Mouse (Mus musculus): ENCODE measurements around the gene Tmed3. TPM values are rescaled to one million over a fixed set of nuclear protein-coding genes. Genes with fewer than 3 reads are reported as not detected.

Tmed3 gene
- total RNA-seq (2021): 80.1 and 92.7 TPM in 2 replicates
- long read RNA-seq, transcript Tmed3-201 (3 exons, 1,346 nt): major isoform, 127 of 131 reads
- long read RNA-seq, partial matches to known transcripts: 0 of 131 reads
- long read RNA-seq, other reads (novel, unspliced or antisense): 4 of 131 reads

DNA sequence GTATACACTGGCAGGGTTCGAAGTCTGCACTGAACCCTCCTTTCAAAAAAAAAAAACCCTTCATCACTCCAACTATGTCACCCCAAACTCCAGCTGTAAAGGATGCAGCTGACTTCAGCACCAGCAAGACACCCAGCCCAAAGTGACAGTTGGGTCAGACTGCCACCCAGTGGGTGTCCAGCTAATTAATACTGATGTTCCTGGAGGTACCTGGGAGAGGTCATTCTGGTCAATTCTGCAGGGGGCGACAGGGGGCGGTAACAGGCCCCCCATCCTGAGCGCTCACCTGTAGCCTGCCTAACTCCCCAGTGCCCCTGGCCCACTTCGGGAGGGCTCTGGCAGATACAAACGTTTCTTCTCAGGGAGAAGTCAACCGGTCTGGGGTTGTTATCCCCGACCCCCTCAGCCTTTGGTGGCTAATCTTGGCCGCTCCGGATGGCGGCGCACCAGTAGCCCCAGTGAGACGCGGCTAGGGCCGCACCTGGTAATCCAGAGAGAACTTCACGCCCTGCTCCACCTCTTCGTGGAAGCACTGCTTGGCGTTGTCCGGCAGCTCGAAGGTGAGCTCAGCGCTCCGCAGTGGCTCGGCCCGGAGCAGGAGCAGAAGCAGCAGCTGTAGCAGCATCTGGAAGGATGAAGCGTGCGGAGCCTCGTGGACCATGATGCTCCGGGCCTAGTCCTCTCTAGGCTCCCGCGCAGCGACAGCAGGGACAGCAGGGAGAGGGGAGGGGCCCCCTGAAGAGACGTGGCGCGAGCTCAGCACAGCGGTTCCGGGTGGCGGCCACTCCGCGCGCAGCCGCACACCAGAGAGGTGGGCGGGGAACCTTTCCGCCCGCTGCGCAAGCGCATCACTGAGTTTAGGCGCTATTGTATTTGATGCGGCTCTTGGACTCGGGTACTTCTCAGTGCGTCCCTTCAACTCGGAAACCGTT, at the start of gene Tmed3:
Tmed3 (minus strand) TSS at position 804 of the 932 bp plus-strand sequence.
- DNase-seq: peak; percentile 92

DNA sequence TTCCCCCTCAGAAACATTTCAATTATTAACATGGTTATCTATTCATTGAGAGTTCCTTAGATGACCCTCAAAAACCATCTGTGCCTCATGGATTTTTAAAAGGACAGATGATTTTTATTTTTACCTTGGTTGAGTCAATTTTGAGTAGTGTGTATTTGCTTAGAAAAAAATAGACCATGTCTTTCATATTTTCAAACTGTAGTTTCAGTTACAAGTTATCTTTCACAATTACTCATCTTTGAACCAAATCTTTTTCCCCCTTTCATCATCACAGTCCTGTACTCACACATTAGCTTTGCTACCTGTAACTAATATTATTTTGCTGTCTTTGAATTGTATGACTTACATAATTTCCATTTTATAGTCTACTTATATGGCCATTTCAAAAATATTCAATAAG, 35.2 kb upstream of the Tmed3 start:
- DNase-seq: no peak

DNA sequence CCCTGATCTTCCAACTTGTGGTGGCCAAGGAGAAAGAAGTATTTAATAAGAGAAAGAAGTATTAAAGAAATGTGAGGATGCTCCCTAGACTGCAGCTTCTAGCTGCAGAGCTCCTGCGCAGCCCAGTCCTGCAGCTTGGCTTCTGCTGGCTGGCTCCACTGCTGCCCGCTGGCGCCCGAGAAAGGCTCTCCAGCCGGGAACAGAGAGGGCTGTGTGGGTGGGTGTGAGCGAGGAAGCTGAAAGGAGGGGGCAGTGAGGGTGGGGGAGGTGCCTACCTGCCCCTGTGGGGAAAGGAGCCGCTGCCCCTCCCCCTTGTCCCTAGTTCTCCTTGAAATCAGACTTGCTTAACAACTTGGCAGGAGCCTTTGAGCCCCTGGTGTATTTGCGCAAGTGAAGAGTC, 33.4 kb upstream of the Tmed3 start, which contains the start of gene Ankrd34c:
Ankrd34c (minus strand) TSS at position 181 of the 400 bp plus-strand sequence.
- peak; percentile 3 for DNase-seq

DNA sequence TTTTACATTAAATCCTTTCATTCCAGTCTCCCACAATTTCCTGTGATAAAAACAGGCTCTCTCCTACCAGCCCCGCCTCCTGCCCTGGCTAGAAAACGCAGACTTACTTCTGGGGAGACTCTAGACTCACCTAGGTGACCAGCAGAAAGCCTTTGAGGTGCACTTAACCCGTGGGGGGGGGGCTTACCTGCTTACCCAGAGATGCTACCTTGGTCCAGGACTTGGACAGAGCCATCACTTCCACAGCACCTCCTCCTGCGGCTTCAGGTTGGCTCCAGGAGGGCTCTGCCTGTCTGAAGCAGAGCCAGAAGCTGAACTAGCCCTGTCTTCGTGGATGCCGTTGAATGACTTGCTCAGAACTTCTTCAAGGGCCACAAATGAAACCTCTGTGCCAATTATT, 33.0 kb upstream of the Tmed3 start:
- DNase-seq: no peak

DNA sequence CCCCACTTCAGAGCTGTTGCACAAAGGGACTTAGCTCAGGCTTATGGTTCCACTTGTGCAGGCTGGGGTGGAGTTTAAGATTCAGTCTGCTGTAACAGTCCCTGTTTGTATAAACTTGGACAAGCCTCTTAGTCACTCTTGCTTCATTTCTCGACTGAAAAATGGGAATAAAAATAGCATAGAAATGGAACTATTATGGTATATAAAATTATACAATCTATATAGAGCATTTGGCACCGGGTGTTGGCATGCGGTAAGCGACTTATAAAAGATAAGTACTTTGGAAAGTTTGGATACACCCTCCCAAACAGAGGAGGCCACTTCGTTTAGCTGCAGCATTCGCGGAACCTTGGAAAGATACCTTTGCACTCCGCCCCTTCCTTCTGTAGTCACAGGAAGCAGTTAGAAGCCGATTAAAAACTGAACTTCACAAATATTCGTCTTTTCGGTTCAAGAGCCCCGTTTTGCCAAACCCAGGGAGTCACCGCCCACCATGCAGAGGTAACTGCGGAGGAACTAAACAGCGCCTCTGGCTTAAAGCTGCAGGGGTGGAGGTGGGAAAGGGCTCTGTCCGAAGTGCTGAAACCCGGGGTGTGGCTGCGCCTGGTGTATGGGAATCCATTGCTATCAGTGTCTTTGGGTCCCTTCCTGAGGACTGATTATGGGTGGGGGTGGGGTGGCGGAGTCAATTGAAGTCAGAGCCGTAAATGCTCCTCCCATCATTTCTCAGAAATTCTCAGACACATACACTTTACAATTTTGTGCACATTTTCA, 32.3 kb upstream of the Tmed3 start:
- peak; percentile 55 for DNase-seq

DNA sequence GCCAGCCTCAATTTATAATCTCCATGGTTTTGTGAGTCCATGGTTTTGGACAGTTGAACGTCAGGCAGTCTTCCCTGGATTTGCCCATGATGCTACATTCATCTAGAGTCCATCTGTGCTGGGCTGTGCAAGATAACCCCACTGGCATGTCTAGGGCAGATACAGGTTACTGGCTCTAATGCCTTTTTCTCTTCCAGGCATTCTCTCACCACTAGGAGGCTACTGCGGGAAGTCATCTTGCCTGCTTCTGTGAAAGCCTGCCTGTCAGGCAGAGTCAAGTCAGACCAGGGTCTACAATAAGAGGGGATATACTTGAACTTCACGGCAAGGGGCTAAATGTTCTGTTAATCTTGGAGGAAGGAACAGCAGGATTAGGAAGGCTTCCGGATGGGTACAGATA, 2.0 kb upstream of the Tmed3 start:
- DNase-seq: no peak

DNA sequence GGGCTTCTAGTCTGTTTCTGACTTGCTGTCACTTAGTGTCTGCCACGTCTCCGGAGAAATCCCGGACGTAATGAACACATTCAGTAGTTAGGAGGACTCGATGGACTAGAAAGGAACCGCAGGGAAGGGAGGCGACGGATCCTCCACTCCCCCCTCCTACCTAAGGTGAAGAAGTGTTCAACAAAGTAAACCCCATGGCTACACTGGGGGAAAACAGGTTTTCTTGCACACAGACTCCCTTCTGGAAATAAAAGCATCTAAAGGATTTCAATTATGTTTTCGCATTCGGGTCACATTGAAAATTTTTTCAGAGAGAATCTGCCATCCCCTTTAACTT, 297 bp upstream of the Tmed3 start:
- DNase-seq: no peak

DNA sequence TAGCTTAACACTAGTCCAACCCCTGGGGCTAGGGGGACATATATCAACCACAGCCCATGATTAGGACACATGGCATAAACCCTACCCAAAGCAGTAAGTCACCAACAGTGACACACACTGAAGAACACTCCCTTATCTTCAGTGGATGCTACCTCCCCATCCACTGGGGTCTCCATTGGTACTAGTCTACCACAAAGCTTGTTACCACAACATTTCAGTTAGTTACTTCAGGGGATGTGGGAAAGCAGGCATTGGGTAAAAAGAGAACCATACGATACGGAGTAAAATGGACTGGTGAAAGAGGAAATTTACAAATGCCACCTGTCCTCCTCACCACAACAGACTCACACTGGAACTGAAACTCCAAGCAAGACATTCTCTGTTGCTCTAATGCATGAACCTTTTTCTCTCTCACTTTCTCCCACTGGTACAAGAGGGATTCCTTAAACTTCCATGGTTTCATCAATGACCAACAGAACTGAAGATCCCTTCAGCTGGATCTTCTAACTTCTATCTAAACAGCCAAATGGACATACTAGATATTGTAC, 3.9 kb downstream of the Tmed3 start:
- DNase-seq: no peak

DNA sequence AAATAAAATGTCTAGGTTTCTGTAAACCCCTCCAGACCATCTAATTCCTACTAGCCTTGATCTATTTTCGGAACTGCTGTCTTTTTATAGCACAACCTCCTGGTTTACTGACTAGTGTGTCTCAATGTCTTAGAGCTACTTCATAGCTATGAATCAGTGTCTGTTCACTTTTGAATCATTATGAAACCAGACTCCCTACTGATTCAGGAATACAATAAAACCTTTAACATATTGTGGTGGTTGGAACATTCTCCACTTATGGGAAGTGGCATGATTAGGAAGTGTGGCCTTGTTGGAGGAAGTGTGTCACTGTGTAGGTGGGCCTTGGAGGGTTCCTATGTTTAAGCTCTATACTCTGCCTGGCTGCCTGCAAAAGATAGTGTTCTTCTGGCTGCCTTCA, 9.7 kb downstream of the Tmed3 start:
- no peak for DNase-seq

DNA sequence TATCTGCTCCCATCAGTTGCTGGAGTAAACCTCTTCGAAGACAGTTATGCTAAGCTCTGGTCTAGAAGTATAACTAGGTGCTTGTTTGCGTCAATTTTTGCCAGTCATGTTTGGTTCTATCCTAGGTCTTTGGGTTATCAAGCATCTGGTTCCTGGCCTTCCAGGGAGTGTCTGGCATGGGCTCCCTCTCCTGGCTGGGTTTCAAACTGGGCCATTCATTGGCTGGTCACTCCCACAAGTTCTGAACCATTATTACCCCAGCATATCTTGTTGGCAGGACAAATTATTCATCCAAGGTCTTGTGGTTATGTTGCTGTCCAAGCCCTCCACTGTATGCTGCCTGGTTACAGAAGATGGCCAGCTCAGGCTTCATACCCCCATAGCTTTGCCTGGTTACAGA, 11.2 kb downstream of the Tmed3 start:
- DNase-seq: peak; percentile 26

DNA sequence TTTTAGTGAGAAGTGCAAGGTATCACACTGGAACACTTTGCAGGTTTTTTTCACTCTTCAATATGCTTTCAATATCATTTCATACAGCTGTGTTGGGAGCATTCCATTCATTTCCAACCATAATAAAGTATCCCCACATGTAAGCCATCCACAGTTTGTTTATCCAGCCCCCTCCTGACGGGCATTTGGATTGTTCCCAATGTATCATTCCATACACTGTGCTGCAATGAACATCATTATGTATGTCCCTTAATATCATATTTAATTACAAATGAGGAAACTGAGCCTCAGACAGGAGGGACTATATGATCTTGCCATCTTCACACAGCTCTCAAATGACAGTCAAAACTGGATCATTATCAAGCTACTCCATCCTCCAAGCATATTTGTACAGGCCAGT, 15.7 kb downstream of the Tmed3 start:
- no peak for DNase-seq

DNA sequence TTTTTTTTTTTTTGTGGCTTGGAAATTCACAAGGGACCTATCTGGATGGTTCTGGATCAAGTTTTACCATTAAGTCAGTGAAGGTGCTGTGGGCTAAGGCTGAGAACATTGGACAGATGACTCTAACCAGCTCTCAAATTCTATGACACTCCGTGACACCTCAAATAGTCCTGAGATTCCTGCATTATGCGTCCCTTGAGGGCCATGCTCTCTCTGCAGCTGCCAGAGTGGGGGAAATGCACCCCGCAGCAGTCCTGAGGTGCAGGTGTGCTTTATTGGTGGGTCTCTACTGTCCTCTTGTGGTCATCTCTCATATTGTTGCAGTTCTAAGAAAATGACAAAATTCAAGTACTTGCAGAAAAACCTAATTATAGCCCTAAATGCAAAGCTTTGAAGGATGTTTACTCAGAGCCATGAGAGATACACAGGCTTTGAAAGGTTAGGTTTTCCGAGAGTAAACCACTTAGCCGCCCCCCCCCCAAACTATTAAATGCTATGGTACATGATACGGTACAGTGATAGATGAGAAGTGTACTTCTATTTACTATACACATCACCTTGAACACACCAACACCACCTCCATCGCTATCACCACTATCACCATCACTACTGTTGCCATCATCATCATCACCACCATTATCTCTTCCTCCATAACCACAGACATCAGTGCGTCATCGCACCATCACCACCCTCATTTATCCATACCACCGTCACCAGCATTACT, 17.2 kb downstream of the Tmed3 start:
- DNase-seq: no peak

DNA sequence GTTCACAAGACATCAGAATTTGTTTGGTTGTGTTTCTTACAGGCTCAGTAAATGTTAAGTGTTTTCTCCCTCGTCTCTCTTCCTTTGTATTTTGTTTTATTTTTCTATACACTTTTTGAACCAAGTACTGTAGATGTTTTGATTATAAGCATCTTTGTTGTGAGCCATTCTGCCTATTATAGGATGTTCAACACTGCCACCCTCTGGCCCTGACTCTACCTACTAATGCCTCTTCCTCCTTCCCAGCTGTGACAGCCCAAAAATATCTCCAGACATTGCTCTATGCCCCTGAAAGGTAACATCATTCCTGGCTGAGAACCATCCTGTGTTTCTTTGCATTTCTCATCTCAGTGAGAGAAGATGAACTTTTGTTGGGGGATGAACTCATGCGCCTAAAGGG, 18.6 kb downstream of the Tmed3 start:
- DNase-seq: no peak

DNA sequence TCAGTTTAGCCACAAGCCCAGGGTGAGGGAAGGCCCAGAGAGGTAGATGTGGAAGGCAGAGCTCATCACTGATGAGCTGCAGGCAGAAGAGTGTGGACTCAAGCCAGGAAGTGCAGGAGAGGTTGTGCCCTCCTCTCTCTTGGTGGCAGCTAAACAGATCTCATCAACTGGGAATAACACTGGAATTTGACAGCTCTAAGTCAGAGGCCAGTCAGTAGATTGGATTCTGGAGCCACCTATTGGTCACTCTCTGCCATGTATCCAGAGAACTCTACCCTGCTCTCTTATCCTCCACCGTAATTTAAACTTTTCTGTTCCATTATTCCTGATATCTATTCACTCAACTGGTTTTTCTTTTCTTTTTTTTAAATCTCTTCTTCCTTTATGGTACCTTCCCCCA, 25.9 kb downstream of the Tmed3 start:
- DNase-seq: no peak

DNA sequence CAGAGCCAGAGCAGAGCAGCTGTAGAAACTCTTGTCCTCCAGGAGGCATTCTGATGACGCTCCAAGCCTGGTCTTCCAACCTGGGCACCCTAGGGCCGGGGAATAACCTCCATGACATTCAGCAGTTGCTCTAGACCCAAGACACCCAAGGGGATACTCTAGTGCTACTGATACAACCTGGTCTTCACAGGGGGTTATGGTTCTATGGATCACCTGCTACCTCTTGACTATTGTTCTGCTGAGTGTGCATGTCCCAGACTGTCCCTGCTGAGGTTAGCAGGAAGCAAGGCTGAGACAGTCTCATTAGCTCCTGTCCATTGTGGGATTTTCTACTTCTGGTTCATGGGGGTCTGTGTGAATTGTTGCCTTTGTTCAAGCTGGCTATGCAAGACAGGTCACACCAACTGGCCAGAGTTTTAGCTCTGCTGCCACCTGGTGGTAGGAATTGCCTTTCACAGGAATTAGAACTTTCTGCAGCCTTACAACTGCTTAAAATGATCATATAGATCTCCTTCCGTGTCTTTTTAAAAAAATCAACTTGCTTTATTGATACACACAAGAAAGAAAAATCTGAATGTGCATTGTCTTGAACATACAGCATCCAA, 30.8 kb downstream of the Tmed3 start:
- DNase-seq: peak; percentile 75

DNA sequence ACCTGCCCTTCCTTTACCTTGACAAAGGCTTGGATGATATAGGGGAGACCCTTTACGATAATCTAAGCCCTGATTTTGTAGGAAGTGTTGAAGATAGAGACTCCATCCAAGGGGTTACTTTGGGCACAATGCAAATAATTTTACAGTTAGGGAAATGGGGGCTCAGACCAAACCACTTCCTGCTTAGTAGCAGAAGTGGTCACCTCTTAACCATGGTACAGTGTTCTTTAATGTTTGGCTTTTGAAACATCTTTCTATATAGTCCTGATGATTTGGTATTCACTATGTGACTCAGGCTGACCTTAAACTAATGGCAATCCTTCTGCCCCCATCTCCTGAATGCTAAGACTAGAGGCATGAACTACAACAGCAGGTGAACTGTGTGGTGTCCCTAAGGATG, 31.5 kb downstream of the Tmed3 start:
- DNase-seq: no peak

DNA sequence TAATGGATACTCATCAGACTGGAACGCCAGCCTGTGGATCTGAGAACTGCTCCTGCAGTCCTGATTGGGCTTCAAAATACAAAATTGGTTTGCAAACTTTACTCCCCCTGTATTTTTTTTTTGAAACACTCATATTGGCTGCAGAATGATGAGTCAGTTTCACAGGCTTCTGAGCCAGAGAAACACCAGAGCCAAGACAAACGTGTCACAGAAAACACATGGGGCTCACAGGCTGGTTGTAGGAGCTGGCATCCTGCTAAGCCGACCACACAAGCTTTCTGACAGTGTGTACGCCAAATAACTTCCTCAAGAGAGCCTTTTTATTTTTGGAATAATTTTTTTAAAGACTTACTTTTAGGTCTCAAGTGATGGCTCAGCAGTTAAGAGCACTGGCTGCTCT, 35.0 kb downstream of the Tmed3 start:
- DNase-seq: no peak

DNA sequence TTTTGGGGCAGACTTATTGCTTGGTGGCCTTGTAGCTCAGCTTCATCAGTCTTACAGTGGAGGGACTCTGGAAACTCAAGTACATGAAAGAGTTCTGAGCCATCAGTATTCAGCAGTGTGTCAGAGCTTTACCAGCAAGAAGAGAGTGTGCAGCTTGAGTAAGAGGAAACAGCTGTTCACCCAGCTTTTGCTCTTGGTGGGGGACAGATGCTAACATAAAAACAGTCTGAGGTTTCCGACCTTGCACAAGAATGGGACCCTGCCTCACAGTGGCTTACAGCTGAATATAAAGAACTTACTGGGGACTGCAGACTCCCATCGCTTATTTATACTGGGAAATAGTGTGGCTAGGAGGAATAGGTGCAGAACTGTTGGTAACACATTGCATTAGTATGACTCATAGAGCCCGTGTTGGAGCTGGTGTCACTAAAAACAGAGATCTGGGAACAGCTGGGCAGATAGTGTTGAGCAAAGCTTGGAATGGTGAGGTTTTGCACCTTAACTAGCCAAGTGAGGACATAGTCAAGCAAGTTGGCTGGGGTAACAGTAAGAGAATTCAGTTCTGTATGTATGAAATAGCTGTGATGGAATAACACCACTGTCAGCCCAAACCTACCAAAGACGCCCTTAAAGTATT, 37.4 kb downstream of the Tmed3 start:
- peak; percentile 4 for DNase-seq

DNA sequence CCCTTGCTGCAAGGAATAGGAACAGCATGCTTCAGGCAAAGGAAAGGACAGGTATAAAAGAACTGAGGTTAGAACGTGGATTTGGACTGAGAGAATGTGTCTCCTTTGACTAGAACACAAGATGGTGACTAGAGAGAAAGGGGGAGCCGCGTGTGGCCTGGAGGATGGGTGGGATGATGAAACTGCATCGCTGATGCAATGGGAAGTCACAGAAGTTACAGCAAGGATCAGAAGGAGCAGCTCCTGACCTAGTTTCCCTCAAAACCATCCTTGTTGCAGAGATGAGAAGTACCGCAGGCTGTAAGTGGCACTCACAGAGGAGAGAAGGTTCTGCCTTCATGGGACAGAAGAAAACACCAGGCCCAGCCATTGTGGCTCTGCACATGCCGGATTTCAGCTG, 54.0 kb downstream of the Tmed3 start:
- DNase-seq: no peak

All from adrenal gland, postnatal 25 days (tissue).